Mouse (Mus musculus): ENCODE results near the gene 2810004N23Rik.

- TF ChIP-seq CTCF (IDR thresholded peaks at IDR 0.05; ENCODE audit: control insufficient read depth, insufficient read depth, low read length), result no peak
- no peak for TF ChIP-seq POLR2A (IDR thresholded peaks at IDR 0.05; ENCODE audit: borderline replicate concordance, control insufficient read depth, low read depth, low read length)
Observed at GRCm38 (mm10) chr8:124863163-124863677, 300 bp upstream of the 2810004N23Rik start.

Data from bone marrow, adult 2 months (tissue).